Comparison of ENCODE assay signal across 28 mouse cellular contexts in the genomic region with DNA sequence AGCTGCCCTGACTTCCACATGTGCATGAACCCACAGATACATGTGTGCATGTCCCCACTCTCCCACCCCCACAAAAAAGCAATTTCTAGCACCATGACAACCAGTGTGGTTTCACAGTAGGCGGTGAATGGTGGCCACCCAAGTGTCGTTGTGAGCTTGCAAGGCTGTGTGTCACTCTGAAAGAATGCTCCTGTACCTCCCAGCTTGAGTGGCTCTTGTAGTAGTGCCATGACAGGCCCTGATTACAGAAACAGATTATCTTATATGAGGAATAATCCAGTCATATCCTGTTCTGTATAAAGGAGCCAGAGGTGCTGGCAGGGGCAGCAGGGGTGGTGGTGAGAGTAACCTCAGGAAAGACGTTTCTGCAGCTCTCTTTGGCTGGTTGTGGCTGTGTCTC. TPM values are rescaled to one million over a fixed set of nuclear protein-coding genes. Genes with fewer than 3 reads are reported as not detected.
DNase-seq lines count a peak whose midpoint lies in the region.
"Had no signal": no experiment of that assay in that cellular context is flagged by ENCODE, and none has a peak within 500 bp of the region (broad histone marks: within the 10 kb centered on the region; RNA-seq: fewer than 3 reads in every experiment).

No protein-coding gene starts in this region.

- no peak overlapping the region for H3K4me3 ChIP-seq in limb, embryonic 10.5 days
- H3K4me3 ChIP-seq: heart, adult 2 months; heart, embryonic 10.5 days; heart, embryonic 13.5 days; hindbrain, embryonic 12.5 days; hindbrain, embryonic 15.5 days had no signal

- H3K36me3 ChIP-seq in limb, embryonic 10.5 days, result no peaks in the 10 kb centered on the region
- H3K36me3 ChIP-seq: G1E; heart, embryonic 10.5 days; heart, embryonic 13.5 days; hindbrain, embryonic 12.5 days; hindbrain, embryonic 15.5 days had no signal

- 77% methylated on average over 3 of the region's 3 CpGs for WGBS in limb, embryonic 10.5 days

- no peaks in the 10 kb centered on the region for H3K9me3 ChIP-seq in limb, embryonic 10.5 days (replicated peaks)
- H3K9me3 ChIP-seq: G1E; heart, embryonic 10.5 days; heart, embryonic 13.5 days; hindbrain, embryonic 12.5 days; hindbrain, embryonic 15.5 days had no signal

- no peak overlapping the region for H3K27ac ChIP-seq in limb, embryonic 10.5 days
- H3K27ac ChIP-seq: heart, adult 2 months; heart, embryonic 10.5 days; heart, embryonic 13.5 days; hindbrain, embryonic 12.5 days; hindbrain, embryonic 15.5 days had no signal

- intact Hi-C loops in heart, postnatal 14 days (cut with DNase I), result no loop called here

- no peaks in the 10 kb centered on the region for H3K27me3 ChIP-seq in limb, embryonic 10.5 days (ENCODE audit: low read depth, poor library complexity, severe bottlenecking)
- H3K27me3 ChIP-seq: CH12.LX; heart, embryonic 13.5 days; hindbrain, embryonic 12.5 days; hindbrain, embryonic 15.5 days had no signal

- DNase-seq in heart, adult 11 months, result peak; percentile 72
- no peak for DNase-seq in heart, postnatal 14 days
- peak; percentile 62 for DNase-seq in 3134 (ENCODE audit: extremely low read depth, insufficient read length, low spot score)
- DNase-seq in 416B (ENCODE audit: low read depth), result peak; percentile 5
- peak; percentile 22 for DNase-seq in limb, embryonic 10.5 days (ENCODE audit: low spot score)
- DNase-seq in adrenal gland, adult (ENCODE audit: inconsistent age in 2 of 2, low spot score in 1 of 2), result no peak
- no peak for DNase-seq in embryo, embryonic 11 days
- DNase-seq: adrenal gland, adult 8-10 months; adrenal gland, postnatal 25 days; B cell, adult 2 months; cerebellum, adult 11-12 months; cerebellum, adult 8-10 months; cerebellum, postnatal 10 days; cerebellum, postnatal 36 days; gastrocnemius, postnatal 10 days; heart, adult 2 months had no signal

- peaks cover 12% of the 10 kb centered on the region for H3K4me1 ChIP-seq in limb, embryonic 10.5 days
- H3K4me1 ChIP-seq: heart, embryonic 10.5 days had no signal

RNA-seq across cellular contexts. Expression of gene Oit1, which starts 40.1 kb away (rescaled TPM):
- total RNA-seq in heart, postnatal 14 days (2021), result not detected
- polyA plus RNA-seq in limb, embryonic 10.5 days (2016; fragmentation: Nextera tagmentation; extraction: Ambion mirVana), result not detected in 2 replicates
- total RNA-seq: adrenal gland, adult 8-10 months; adrenal gland, postnatal 25 days; CH12.LX; G1E; gastrocnemius, adult 18-20 months; gastrocnemius, postnatal 10 days; heart, adult 2 months; heart, postnatal 25 days; hematopoietic stem cell, adult 5-6 weeks had no signal
- polyA plus RNA-seq: cortical plate, adult 2 months; forebrain, embryonic 11.5 days; forebrain, embryonic 14.5 days; G1E; heart, embryonic 10.5 days; heart, embryonic 13.5 days; hindbrain, embryonic 12.5 days; hindbrain, embryonic 15.5 days had no signal

Comparison
In these comparisons a context has a peak if more than half of its experiments do, and no peak if none do; other contexts are left out.
1. DNase-seq: peak in heart, adult 11 months (single experiment), 3134 (single experiment), 416B (single experiment) and limb, embryonic 10.5 days (single experiment); none in heart, postnatal 14 days (0 of 2), adrenal gland, adult (0 of 2) and embryo, embryonic 11 days (single experiment).